Mouse (Mus musculus): ENCODE data around the gene Parvg. TPM values are rescaled to one million over a fixed set of nuclear protein-coding genes. Genes with fewer than 3 reads are reported as not detected.

Parvg gene
- 1.0 and 1.1 TPM in 2 replicates for polyA plus RNA-seq (2015; fragmentation: Nextera tagmentation; extraction: Ambion mirVana)

DNA sequence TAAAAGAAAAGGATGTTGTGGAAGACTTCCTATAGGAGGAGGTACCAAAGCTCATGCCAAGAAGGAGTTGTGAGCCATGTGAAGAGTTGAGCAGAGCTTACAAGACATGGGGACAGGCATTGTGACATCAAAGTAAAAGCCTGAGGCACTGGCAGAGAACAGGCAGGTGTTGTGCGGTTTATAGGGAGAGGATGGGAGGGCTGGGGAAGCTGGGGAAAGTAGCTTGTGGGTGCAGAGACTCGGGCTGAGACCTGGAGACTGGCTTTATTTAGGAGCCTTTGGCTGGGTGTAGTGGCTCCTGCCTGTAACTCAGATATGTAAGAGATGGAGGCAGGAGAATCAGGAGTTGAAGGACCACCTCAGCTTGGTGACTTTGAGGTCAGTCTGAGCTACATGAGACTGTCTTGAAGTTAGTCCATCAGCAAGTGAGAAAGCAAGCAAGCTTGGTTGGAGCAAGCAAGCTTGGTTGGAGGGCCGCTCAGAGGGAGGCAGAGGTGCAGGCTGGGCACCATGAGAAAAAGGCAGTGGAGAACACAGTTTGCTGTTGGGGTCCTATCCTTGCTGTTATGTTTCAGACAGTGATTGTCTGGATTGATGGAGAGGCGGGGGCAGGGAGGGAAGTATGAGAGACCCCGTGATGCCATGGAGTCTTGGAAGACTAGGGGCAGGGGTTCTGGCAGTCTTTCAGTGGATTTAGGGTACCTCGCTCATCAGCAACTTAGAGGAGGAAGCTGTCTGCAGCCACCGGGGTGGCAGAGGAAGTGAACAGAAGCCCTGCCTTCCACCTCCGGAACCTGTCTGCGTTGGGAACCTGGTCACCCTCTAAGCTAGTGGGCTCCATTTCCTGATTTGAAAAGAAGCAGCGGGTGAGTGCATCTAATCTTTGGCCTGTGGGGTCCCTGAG lies at the start of gene Parvg:
Gene Parvg (plus strand): TSS at position 61 of the 904 bp plus-strand sequence.
- Histone ChIP-seq H3K27me3 (ENCODE audit: control insufficient read depth, insufficient read depth, low read depth, low read length) (no peaks in the 10 kb centered on the region), H3K4me3 (ENCODE audit: low read depth, low read length) (no peak within 1 kb of the TSS)
- WGBS = 85% methylated on average over 10 of the region's 10 CpGs

DNA sequence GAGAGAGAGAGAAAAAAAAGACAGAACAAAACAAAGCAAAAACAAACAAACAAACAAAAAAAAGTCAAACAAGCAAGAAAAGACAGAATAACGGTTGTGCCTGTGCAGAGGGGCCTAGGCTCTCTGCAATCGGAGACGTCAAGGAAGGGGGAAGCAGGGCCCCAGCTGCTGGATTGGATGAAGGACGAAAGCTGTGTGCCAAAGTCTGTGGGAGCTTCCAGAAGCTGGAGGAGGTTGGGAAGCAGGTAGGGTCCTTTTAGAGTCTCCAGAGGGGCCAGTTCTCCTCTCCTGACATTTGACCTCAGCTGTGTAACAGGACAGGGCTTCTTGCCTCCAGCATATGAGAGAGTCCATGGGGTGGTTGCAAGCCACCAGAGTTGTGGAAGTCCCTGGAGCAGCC lies 47.8 kb upstream of the Parvg start:
- Histone ChIP-seq H3K27ac (ENCODE audit: low read length) (no peak overlapping the region), H3K4me1 (ENCODE audit: control insufficient read depth, insufficient read depth, low read length) (no peaks in the 10 kb centered on the region), H3K4me3 (ENCODE audit: low read depth, low read length) (no peak overlapping the region), H3K4me2 (ENCODE audit: low read length) (no peak overlapping the region), H3K9me3 (replicated peaks; ENCODE audit: control insufficient read depth, low read length, poor library complexity, severe bottlenecking) (no peaks in the 10 kb centered on the region), H3K36me3 (ENCODE audit: control insufficient read depth, insufficient read depth, low read length) (no peaks in the 10 kb centered on the region), H3K27me3 (ENCODE audit: control insufficient read depth, insufficient read depth, low read depth, low read length) (no peaks in the 10 kb centered on the region), H3K9ac (ENCODE audit: low read depth, low read length) (no peak overlapping the region)
- WGBS = 90% methylated on average over 4 of the region's 4 CpGs
- ATAC-seq = no peak

More for the DNA sequence above, at the start of gene Parvg:
- H3K9me3 ChIP-seq (replicated peaks; ENCODE audit: control insufficient read depth, low read length, poor library complexity, severe bottlenecking) = no peaks in the 10 kb centered on the region
- no peak within 1 kb of the TSS for H3K27ac ChIP-seq (ENCODE audit: low read length)
- H3K9ac ChIP-seq (ENCODE audit: low read depth, low read length) = no peak within 1 kb of the TSS
- no peak within 1 kb of the TSS for H3K4me2 ChIP-seq (ENCODE audit: low read length)
- no peaks in the 10 kb centered on the region for H3K4me1 ChIP-seq (ENCODE audit: control insufficient read depth, insufficient read depth, low read length)
- no peaks in the 10 kb centered on the region for H3K36me3 ChIP-seq (ENCODE audit: control insufficient read depth, insufficient read depth, low read length)
- no peak for ATAC-seq

DNA sequence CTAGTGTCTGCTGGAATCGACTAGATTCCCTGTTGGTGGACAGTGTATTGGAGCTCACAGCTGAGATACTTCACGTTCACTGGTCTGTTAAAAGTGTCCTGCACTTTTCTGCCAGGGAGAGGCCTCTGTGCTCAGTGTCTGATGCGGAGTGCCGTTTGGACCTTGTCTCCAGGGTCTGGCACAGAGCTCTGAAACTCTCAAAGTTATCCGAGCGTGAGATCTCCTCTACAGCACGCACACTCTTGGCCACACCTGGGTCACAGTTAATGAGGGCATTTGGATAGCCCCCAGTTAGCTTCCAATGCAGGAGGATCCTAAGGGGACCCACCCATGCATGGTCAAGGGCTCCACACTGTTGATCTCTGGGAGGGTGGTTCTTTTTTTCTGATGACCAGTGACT lies 45.7 kb upstream of the Parvg start:
- Histone ChIP-seq H3K4me3 (ENCODE audit: low read depth, low read length) (no peak overlapping the region), H3K27ac (ENCODE audit: low read length) (no peak overlapping the region)
- 80% methylated on average over 7 of the region's 7 CpGs for WGBS

GRCm38 (mm10) chr15:84278656-84279055 lies 45.2 kb upstream of the Parvg start:
- H3K27me3 ChIP-seq (ENCODE audit: control insufficient read depth, insufficient read depth, low read depth, low read length) = no peaks in the 10 kb centered on the region
- H3K4me3 ChIP-seq (ENCODE audit: low read depth, low read length) = no peak overlapping the region
- no peak overlapping the region for H3K9ac ChIP-seq (ENCODE audit: low read depth, low read length)
- H3K4me2 ChIP-seq (ENCODE audit: low read length) = no peak overlapping the region
- 54% methylated on average over 7 of the region's 7 CpGs for WGBS
- no peaks in the 10 kb centered on the region for H3K36me3 ChIP-seq (ENCODE audit: control insufficient read depth, insufficient read depth, low read length)
- no peak for ATAC-seq
- no peaks in the 10 kb centered on the region for H3K4me1 ChIP-seq (ENCODE audit: control insufficient read depth, insufficient read depth, low read length)
- H3K9me3 ChIP-seq (replicated peaks; ENCODE audit: control insufficient read depth, low read length, poor library complexity, severe bottlenecking) = no peaks in the 10 kb centered on the region
- no peak overlapping the region for H3K27ac ChIP-seq (ENCODE audit: low read length)

More for the DNA sequence above, 45.7 kb upstream of the Parvg start:
- H3K9me3 ChIP-seq (replicated peaks; ENCODE audit: control insufficient read depth, low read length, poor library complexity, severe bottlenecking) = no peaks in the 10 kb centered on the region
- H3K36me3 ChIP-seq (ENCODE audit: control insufficient read depth, insufficient read depth, low read length) = no peaks in the 10 kb centered on the region
- H3K4me2 ChIP-seq (ENCODE audit: low read length) = no peak overlapping the region
- H3K9ac ChIP-seq (ENCODE audit: low read depth, low read length) = no peak overlapping the region
- no peaks in the 10 kb centered on the region for H3K4me1 ChIP-seq (ENCODE audit: control insufficient read depth, insufficient read depth, low read length)
- no peaks in the 10 kb centered on the region for H3K27me3 ChIP-seq (ENCODE audit: control insufficient read depth, insufficient read depth, low read depth, low read length)
- no peak for ATAC-seq

DNA sequence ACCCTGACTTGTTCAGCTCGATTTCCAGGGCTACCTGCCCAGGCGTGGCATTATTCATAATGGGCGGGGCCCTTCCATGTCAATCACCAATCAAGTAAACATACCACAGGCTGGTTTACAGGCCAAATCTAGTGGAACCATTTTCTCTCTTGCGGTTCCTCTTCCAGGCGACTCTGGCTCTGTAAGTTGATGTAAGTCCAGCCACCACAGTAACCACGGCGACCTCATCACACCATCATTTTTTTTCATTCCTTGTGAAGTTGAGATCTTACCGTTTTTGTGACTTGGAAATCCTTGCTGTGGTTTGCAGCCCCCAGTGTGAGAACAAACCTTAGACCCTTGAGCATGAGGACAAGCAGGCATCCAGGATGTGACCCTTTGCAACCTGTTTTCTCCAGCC lies 43.5 kb upstream of the Parvg start:
- ATAC-seq = no peak
- WGBS = 80% methylated on average over 8 of the region's 8 CpGs

DNA sequence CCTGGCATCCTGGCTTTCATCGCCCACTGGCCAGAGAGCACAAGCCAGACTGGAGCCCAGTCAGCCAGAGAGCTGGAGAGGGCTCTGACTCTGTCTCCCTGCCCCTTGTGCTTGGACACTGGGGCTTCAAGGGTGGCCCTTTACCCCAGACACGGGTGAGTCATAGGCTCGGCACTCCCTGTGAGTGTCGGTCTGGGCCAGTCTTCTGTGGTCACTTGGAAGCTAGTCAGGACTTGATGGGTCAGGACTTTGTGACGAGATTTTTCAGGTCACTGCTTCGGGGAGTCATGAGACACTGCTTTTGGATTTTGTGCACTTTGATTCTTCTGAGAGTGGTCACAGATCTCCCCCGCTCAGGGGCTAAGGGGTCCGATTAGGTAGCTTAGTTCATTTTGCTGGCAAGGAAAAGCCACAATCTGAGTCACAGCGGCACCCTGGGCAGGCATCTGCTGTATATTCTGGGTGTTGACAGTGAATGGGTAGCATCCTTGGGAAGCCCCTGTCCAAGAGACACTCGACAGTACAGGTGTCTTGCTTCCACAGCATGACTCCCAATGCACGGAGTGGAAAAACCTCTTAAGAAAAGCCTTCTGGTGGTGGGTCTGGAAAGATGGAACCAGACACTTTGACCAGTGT lies 43.0 kb upstream of the Parvg start:
- Histone ChIP-seq H3K4me2 (ENCODE audit: low read length) (no peak overlapping the region), H3K36me3 (ENCODE audit: control insufficient read depth, insufficient read depth, low read length) (no peaks in the 10 kb centered on the region), H3K9ac (ENCODE audit: low read depth, low read length) (no peak overlapping the region), H3K4me3 (ENCODE audit: low read depth, low read length) (no peak overlapping the region), H3K4me1 (ENCODE audit: control insufficient read depth, insufficient read depth, low read length) (no peaks in the 10 kb centered on the region), H3K27me3 (ENCODE audit: control insufficient read depth, insufficient read depth, low read depth, low read length) (no peaks in the 10 kb centered on the region), H3K9me3 (replicated peaks; ENCODE audit: control insufficient read depth, low read length, poor library complexity, severe bottlenecking) (no peaks in the 10 kb centered on the region), H3K27ac (ENCODE audit: low read length) (no peak overlapping the region)
- WGBS = 84% methylated on average over 11 of the region's 11 CpGs
- no peak for ATAC-seq

More for the DNA sequence above, 43.5 kb upstream of the Parvg start:
- H3K4me1 ChIP-seq (ENCODE audit: control insufficient read depth, insufficient read depth, low read length) = no peaks in the 10 kb centered on the region
- no peak overlapping the region for H3K27ac ChIP-seq (ENCODE audit: low read length)
- no peaks in the 10 kb centered on the region for H3K36me3 ChIP-seq (ENCODE audit: control insufficient read depth, insufficient read depth, low read length)
- H3K4me3 ChIP-seq (ENCODE audit: low read depth, low read length) = no peak overlapping the region
- no peaks in the 10 kb centered on the region for H3K9me3 ChIP-seq (replicated peaks; ENCODE audit: control insufficient read depth, low read length, poor library complexity, severe bottlenecking)
- H3K4me2 ChIP-seq (ENCODE audit: low read length) = no peak overlapping the region
- no peak overlapping the region for H3K9ac ChIP-seq (ENCODE audit: low read depth, low read length)
- H3K27me3 ChIP-seq (ENCODE audit: control insufficient read depth, insufficient read depth, low read depth, low read length) = no peaks in the 10 kb centered on the region

- WGBS = 77% methylated on average over 20 of the region's 20 CpGs
- Histone ChIP-seq H3K4me1 (ENCODE audit: control insufficient read depth, insufficient read depth, low read length) (no peaks in the 10 kb centered on the region), H3K36me3 (ENCODE audit: control insufficient read depth, insufficient read depth, low read length) (no peaks in the 10 kb centered on the region), H3K27ac (ENCODE audit: low read length) (no peak overlapping the region), H3K4me3 (ENCODE audit: low read depth, low read length) (no peak overlapping the region), H3K27me3 (ENCODE audit: control insufficient read depth, insufficient read depth, low read depth, low read length) (no peaks in the 10 kb centered on the region), H3K9me3 (replicated peaks; ENCODE audit: control insufficient read depth, low read length, poor library complexity, severe bottlenecking) (no peaks in the 10 kb centered on the region), H3K9ac (ENCODE audit: low read depth, low read length) (no peak overlapping the region), H3K4me2 (ENCODE audit: low read length) (no peak overlapping the region)
- ATAC-seq = no peak
These were observed 41.4 kb upstream of the Parvg start for GRCm38 (mm10) chr15:84282206-84283085.

DNA sequence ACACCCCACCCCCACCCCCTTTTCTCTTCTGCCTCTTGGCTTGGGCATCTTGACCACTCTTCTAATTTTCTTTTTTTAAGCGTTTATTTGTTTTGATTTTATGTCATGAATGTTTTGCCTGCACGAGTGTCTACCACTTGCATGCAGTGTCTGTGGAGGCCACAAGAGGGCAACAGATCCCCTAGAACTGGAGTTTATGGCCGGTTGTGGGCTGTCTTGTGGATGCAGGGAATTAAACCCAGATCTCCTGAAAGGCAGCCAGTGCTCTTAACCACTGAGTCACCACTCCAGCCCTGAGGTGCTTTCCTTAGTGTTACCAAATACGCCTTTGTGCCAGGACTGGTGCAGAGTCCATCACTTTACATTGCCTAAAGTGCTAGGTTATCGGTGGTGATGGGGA lies 39.8 kb upstream of the Parvg start:
- H3K9me3 ChIP-seq (replicated peaks; ENCODE audit: control insufficient read depth, low read length, poor library complexity, severe bottlenecking) = no peaks in the 10 kb centered on the region
- H3K27ac ChIP-seq (ENCODE audit: low read length) = no peak overlapping the region
- H3K27me3 ChIP-seq (ENCODE audit: control insufficient read depth, insufficient read depth, low read depth, low read length) = no peaks in the 10 kb centered on the region
- H3K4me1 ChIP-seq (ENCODE audit: control insufficient read depth, insufficient read depth, low read length) = no peaks in the 10 kb centered on the region
- H3K4me3 ChIP-seq (ENCODE audit: low read depth, low read length) = no peak overlapping the region
- WGBS = 64% methylated on average over 5 of the region's 5 CpGs
- no peak overlapping the region for H3K9ac ChIP-seq (ENCODE audit: low read depth, low read length)
- no peak overlapping the region for H3K4me2 ChIP-seq (ENCODE audit: low read length)
- no peaks in the 10 kb centered on the region for H3K36me3 ChIP-seq (ENCODE audit: control insufficient read depth, insufficient read depth, low read length)
- no peak for ATAC-seq

Measured in midbrain, embryonic 16.5 days (tissue).